Mouse (Mus musculus) activated CD4-positive, CD25-positive, alpha-beta regulatory T cell, adult 4 months (primary cell): ENCODE measurements around the gene Zfp108. TPM values are rescaled to one million over a fixed set of nuclear protein-coding genes. Genes with fewer than 3 reads are reported as not detected.
"Not testable (repeated sequence)": the region's sequence is repeated elsewhere in the genome, so short reads cannot be mapped to it uniquely, and the experiment has no call there.

Source experiments
- ATAC-seq: one replicate; pipeline ENCODE4 v1.8.0; 2017
- polyA plus RNA-seq, 2 experiments: library from polyadenylated mRNA; unstranded; fragments of 100-300 nt; shearing (Covaris generic); gene quantifications; one replicate each; pipeline ENCODE4 v1.2.1; 2017

The Zfp108 gene
- polyA plus RNA-seq = under 1 TPM; 0.46 to 0.68 TPM

DNA sequence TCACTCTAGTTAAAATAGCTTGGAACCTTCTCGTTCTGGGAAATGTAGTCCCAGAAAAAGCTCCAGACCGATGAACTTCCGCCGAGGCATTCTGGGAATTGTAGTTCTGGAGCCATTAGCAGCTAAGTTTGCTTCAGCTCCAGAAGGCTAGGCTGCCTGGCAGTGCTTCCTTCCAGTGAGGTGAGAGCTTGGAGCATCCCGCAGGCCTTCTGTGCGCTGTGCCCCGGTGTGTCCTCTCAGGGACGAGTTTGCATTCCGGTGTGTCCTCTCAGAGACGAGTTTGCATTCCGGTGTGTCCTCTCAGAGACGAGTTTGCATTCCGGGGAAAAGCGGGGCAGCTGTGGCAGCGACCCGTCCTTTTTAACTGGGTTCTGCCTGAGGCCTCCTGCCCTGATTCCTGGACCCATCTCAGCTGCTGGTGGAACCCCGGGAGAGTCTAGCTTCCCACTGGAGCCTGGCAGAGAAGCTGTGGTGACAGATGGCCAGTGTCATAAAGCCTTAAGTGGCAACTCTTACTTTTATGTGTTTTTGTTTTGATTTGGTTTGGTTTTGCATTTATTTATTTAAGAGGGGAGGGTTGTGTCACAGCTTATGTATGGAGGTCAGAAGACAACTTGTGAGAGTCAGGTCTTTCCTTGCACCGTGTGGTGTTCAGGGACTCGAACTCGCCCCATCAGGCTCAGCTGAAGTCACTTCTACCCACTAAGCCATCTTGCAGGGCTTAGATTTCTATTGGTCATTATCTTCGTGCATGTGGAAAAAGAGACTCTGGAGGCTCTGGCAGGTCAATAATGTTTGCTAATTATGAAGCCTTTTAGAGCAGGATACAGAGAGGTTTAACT is at the start of gene Zfp108:
TSS of gene Zfp108 (plus strand) at position 162 of the 842 bp plus-strand sequence.
- ATAC-seq = peak; percentile 52

DNA sequence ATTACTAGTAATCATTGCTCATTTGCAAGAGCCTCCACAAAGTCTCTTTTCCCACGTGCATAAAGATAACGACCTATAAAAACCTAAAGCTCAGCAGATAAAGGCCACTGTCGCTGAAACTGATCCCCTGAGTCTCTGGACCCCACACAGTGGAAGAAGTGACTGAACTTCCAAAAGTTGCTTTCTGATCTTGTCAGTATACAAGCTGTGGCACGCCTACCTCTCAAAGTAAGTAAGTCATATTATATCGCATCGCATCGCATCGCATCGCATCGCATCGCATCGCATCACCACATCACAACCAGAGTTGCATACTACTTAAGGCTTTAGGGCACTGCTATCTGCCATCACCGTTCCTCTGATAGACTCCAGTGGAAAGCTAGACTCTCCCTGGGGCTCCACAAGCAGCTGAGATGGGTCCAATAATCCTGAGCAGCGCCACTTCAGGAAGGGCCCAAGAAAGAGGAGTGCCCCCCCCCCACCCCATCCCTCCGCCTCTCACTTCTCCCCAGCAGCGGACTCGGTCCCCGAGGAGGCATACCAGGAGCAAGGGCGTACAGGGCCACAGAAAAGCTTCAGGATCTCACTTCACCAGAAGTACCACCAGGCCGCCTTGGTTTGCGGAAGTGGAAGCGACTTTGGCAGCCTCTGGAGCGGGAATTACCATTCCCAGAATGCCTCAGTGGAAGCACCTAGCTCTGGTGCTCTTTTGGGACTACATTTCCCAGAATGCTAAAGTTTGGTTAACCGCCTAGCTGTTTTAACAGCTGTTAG is 46.9 kb upstream of the Zfp108 start:
- no peak for ATAC-seq

DNA sequence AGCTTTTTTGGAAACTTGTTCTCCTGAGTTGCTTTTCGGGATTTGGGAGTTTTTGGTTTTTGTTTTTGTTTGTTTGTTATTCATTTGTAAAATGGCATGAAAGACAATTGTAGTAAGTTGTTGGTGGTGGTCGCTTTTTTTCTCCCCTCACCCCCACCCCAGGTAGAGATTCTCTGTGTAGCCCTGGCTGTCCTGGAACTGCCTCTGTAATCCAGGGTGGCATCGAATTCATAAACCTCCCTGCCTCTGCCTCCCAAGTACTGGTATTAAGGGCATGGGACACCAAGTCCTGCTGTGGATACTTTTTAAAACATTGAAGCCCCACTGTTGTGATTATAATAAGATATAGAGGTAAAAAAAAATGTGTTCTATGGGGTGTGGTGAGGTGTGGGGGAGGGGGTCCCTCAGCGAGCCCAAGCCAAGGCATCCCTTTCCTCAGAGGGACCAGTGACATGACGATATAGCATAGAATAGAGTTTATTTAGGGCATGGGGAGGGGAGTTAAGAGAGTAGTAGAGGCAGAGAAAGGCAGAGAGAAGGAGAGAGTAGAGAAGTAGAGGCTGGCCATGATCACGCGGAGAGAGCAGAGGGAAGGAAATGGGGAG is 46.2 kb upstream of the Zfp108 start:
- no peak for ATAC-seq

DNA sequence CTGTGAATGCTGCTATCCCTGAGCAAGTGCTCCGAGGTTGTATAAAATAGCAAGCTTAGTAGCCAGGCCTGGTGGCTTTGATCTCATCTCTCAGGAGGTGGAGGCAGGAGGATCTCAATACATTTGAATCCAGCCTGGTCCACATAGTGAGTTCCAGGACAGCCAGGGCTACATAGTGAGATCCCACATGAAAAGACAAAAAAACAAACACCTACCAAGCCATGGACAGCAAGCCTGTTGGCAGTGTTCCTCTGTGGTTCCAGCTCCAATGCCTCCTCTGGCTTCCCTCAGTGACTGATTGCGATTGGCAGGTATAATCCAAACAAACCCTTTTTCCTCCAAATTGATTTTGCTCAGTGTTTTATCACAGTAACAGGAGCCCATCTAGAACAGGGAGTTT is 44.3 kb upstream of the Zfp108 start:
- ATAC-seq = no peak

DNA sequence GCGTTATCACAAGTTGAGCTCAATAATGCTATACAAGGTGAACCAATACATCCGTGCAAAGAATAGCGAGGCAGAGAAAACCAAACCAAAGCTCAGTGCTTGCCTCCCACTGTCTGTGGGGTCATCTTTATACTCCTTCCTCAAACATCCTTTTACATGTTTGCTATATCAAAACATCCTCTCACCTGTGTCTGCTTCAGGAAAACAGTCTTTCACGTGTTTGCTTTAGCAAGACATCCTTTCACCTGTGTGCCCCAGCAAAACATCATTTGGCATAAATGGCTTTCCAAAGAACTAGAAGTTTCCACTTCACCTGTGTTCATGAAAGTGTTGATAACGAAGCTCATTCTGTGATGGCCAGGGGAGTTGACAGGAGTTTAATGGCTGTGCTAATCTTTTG is 43.3 kb upstream of the Zfp108 start, which contains the start of gene Zfp111:
TSS of gene Zfp111 (minus strand) at position 101 of the 400 bp plus-strand sequence.
- no peak for ATAC-seq

DNA sequence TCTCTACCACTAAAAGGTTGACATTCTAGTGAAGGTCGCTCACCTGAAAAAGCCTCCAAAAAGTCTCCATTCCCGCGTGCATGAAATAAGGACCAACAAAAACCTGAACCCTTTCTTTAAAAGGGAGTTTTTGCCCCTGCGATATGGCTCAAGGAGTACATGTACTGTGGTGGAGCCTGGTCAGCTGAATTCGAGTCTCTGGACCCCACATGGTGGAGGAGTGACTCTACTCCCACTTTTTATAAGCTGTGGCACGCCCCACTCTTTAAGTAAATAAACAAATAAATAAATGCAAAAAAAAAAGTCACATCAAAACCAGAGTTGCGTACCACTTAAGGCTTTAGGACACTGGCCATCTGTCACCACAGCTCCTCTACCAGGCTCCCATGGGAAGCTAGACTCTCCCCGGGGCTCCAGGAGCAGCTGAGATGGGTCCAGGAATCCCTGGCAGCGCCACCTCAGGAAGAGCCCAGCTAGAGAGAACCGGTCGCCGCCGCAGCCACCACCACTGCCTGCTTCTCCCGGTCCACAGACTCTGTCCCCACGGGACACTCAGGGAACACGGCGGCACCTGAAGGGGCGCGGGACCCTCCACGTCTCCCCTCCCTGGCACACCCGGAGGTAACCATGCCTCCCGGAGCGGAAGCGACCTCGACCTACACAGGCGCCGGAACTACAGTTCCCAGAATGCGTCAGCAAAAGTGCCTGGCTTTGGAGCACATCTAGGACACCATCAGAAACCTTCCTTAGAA is 17.4 kb upstream of the Zfp108 start, which contains the start of gene Zfp109:
TSS of gene Zfp109 (minus strand) at position 521 of the 752 bp plus-strand sequence.
- ATAC-seq = peak; percentile 63

DNA sequence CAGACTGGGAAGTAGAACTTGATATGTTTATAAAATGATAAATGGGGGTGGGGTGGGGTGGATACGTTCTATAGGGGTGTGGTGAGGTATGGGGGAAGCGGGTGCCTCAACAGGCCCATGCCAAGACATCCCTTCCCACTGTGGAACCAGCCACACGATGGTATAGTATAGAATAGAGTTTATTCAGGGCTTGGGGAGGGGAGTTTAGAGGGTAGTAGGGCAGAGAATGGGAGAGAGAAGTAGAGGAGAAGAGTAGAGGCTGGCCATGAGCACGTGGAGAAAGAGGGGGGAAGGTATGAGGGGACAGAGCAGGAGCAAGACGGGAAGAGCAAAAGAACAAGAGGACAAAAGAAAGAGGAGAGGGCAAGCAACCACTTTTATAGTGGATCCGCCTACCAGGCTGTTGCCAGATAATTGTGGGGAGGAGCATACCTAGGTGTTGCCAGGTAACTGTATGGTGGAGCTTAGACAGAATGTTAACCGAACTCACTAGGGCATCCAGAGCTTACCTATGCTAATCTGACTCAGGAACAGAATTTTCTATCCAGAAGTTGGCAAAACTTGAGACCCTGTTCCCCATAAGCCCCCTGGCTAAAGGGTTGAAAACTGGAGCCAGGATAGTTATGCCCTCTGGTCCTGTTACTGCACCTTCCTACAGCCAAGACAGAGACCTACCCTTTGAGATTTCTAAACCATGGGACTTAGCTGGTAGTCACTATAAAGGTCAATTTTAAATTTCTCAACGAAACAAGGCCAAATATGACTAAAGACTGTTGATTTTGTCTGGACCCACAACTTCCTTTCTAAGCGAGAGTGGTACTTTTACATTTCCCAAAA is 597 bp upstream of the Zfp108 start:
- no peak for ATAC-seq

DNA sequence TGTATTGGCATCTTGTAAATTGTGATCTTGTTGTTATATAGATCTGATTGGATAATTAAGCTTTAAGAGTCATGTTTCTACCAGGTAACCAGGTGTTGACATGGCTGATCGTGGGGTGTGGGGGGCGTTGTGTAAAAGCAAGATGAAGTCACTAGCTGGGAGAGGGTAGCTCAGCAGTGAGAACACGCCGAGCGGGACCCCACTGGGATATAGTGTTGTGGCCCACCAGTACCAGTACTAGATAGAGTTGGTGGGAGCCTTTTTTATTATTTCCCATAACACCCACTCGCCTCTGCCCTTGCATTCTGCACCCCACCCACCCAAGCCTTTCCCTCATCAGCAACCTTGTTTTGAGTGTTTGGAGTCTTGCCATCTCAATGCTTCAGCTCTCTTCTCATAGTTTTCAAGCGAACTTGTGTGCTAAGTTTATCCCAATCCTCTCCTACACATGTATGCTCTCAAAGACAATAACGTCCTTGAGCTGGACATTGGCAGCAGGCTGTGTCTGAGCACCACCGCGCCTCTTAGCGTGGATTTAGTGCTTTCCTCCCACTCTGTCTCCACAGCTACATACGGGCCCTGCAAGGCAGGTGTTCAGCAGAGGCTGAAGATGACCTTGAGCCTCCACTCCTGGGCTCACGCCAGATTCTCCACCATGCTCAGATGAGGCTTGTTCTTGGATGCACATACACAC is 4.9 kb downstream of the Zfp108 start:
- ATAC-seq = no peak

DNA sequence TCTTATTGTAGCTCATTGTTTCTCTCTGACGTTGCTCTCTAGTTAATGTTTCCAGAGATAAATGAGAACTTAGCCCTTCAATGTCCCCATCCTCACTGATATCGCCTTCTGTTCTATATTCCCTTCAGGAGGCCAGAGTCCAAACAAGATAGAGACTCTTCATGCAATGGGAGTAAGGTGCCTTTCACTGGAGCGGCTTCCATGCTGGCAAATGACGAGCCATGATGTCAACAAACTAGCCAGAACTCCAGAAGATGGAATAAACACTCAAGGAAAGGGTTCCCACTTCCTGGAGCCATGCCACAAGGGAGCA is 5.4 kb downstream of the Zfp108 start:
- no peak for ATAC-seq

DNA sequence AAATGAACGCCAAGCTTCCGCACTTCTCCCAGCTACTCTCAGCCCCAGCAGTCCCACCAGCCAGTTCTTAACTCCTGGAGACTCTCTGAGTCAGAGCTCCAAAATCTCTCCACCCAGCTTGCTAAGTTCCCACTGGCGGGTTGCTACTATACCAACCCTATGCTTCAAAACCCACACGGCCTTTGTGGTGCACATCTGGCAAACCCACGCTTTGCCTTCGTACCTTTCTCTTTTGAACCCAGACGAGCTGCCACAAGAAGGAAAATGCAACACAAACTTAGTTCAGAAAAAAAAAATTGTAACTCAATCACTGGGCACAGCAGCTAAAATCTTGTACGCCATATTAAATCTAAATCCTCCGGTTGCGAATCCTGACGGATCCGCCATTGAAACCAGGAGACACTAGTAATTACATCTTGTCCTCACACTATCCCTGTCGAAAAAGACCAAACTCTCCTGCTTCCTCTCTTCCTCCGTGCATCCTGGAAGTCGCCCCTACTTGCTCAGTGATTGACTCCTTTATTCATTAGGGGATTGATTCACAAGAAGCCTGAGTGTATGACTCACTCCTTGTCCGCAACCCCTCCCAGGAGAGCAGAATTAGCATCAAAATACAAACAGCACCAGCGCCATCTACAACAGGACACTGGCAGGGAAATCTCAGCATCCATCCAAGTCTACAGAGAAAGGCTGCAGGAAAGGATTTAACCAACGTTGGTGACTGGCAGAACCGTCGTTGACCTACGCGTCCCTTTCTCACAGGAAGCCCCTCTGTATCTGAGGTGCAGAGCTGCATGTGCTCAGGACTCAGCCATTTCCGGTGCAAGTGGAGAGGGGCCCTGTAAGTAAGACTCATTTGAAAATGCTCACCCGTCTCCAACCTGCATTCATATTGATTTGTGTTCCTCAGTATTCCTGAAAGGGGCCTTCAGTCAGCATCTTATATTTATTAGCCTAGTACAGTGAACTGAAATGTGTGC is 13.9 kb downstream of the Zfp108 start:
- ATAC-seq = no peak

DNA sequence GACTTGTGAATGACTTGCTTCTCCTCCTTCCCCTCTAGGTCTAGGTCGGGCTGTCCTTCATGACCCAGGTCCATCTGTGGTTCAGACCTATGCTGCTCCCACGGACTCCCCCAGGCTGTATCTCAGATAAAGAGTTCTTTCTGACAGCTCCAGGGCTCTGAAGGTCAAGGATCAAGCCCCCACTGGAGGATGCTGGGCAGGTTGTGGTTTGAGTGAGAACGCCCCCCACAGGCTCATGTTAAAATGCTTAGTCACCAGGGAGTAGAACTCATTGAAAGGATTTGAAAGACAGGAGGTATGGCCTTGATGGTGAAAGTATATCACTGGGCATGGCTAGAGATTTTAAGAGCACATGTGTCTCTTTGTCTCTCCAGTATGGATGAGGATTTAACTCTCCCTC is 14.7 kb downstream of the Zfp108 start:
- no peak for ATAC-seq

DNA sequence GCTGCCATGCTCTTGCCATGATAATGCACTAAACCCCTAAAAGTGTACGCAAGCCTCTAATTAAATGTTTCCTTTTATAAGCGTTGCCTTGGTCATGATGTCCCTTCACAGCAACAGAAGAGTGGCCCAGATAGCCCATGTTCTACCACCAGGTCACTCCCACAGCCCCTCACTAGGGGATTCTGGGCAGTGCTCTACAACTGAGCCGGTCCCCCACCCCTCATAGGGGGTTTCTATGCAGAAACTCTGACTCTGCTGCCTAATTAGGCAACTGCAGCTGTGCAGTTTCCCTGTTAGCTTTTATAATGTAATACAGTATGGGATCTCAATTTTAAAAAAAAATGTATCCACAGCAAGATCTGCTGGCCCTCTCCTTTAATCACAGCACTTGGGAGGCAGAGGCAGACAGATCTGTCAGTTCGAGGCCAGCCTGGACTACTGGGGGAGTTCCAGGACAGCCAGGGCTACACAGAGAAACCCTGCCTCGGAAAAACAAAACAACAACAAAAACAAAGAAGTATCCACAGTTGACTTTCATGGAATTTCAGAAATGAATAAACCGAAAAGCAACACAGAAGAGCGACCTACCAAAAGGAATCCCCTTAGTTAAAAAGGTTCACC is 15.2 kb downstream of the Zfp108 start:
- ATAC-seq = no peak

DNA sequence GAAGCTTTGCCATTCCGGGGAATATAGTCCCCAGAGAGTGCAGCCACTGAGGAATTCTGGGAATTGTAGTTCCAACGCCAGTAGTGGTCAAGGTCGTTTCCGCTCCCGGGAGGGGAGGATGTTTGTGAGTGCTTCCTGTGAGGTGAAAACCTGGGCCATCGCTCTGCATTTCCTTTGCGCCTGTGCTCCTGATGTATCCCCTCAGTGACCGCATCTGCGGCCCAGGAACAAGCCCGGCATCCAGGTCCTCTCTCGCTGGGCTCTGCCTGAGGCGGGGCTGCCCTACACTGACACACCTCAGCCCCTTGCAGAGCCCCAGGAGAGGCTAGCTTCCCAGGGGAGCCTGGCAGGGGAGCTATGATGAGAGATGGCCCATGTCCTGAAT is 15.7 kb downstream of the Zfp108 start, which contains the start of gene Zfp93:
TSS of gene Zfp93 (plus strand) at position 133 of the 385 bp plus-strand sequence.
- ATAC-seq = peak; percentile 73

DNA sequence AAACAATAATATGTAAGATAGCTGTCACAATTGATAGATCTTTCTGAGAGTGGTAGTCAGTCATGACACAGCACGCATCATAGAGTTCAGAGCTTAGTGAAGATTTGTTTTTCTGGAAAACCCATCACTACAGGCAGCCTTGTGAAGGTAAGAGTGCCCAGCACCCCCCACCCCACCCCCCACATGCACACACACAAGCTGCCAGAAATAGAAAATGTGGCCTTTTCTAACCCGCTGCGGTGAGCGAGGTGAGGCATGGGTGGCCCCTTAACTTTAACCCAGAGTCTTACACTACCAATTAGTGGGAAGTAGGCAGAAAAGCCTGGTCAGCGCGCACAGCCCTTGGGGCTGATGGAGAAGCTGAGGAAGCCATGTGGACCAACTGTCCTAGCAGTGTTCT is 16.6 kb downstream of the Zfp108 start:
- no peak for ATAC-seq

DNA sequence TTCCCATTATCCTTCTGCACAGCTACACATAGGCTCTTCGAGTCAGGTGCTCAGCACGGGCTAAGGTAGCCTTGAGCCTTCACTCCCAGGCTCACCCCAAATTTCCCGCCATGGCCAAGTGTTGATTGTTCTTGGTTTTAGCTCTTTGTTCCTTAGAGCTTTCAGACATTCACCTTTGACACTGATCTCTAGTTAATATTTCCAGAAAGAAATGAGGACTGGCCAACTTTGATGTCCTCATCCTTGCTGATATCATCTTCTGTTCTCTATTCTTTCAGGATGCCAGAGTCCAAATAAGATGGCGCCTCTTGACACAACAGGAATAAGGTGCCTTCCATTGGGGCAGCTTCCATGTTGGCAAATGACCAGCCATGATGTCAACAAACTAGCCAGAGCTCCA is 19.9 kb downstream of the Zfp108 start:
- no peak for ATAC-seq

DNA sequence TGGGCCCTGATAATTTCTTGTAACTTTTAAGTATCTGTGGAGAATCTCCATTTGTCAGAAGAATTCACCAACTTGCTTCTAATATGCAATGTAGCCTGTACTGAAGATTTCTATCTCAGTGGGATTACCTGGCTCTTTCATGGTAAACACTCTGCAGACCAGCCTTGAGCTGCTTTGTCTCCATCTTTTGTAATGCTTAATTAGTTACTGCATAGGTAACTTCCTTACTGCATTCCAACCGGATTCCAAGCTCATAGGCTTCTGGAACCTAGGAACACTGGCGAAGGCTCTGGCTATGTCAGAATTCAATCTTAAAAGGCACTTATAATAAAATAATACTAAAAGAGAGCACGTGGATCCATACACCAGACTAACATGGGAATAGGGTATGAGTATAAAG is 24.2 kb downstream of the Zfp108 start:
- not testable (repeated sequence) for ATAC-seq

DNA sequence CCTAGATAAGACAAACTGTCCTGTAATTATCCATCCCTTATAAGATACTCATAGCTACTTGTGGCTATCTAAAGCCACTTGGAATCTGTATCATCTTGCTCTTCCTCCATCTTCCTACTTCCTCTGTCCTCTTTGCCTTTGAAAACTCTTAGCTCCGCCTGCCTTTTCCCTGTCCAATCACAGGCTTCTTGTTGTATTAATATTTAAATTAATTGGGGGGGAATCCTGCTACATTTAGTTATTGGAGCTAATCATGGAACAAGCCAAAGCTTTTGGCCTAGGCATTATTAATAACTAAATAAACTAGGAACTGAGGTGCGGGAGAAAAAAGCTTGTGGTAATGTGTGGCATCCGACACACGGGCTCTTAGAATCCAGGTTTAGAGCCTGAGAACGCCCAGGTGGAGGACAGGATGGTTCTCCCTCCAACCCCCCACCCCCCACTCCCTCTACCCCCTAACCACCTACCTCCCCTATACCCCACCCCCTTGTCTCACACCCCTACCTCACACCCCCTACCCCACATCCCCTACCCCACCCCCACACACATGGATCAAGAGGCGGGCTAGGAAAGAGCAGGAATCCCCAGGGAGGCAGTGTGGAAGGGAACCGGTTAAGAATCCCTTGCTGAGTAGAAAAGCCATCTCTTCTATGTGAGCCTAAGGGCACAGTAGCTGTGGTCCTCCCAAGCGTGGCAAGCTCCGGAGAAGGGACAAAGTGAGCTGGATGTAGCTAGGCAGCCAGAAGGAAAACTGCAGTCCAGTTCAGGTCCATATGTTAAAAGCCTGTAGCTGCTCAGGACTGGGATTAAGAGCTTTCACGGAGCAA is 25.6 kb downstream of the Zfp108 start:
- no peak for ATAC-seq

DNA sequence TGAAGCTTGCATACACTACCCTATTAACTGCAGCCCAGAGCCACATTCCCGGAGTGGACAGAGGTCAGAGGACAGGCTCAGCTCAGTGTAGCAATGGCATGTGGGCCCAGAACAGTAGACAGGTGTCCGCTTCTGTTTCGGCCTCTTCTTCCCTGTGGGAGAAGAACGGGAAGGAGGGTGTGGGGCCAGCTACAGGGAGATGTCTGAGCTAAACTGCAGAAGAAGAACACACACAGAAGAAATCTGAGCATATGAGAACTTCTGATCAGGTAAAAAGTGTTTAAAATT is 26.2 kb downstream of the Zfp108 start:
- ATAC-seq = no peak

DNA sequence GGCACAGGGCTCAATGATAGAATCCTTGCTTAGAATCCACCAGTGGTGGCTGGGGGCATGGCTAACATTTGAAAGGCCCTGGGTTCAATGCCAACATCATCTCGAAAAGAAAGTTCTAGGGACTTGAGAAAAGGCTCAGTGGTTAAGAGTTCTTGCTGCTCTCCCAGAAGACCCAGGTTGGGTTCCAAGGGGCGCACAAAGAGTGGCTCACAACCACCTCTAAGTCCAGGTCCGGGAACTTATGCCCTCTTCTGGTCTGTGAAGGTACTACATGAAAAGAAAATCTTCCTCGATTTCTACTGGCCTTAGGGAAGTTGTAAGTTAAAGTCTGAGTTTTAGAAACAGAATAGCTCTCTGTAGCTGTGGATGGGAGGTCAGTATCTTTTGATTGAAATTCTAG is 31.5 kb downstream of the Zfp108 start:
- ATAC-seq = no peak
